ENCODE assay signal across 29 mouse cellular contexts in the genomic region with DNA sequence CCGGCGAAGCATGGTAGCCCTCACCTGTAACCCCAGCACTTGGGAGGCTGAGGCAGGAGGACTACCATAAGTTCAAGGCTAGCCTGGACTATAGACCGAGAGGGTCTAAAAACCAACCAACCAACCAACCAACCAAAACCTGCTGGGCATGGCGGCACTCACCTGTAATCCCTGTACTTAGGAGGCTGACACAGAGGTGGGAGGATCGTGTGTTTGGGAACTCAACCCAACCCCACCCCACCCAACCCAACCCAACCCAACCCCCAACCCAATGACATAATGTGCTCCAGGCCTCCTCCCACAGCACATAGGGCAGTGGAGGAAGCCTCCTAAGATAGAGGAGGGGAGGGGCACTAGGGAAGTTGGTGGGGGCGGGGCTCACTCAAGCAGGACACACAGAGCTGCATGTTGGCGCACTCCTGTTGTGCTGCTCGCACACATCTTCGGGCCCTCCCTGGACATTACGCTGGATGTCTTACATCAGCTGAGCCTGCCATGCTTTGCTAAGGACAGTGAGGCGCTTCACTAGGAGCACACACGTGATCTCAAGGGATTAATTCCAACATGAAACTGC. TPM values are rescaled to one million over a fixed set of nuclear protein-coding genes. Genes with fewer than 3 reads are reported as not detected.
A peak's percentile ranks its signal among the peaks of the same experiment; 100 is the strongest.
DNase-seq lines count a peak whose midpoint lies in the region; ATAC-seq and TF ChIP-seq lines count a peak whose summit lies in the region.
"Had no signal": no experiment of that assay in that cellular context is flagged by ENCODE, and none has a peak within 500 bp of the region (broad histone marks: within the 10 kb centered on the region; RNA-seq: fewer than 3 reads in every experiment).

No protein-coding gene starts in this region.

- peak; percentile 81 for DNase-seq in heart, adult 11 months
- no peak for DNase-seq in heart, postnatal 10 days
- peak; percentile 54 for DNase-seq in midbrain, embryonic 11.5 days (ENCODE audit: low spot score, missing footprints)
- DNase-seq in midbrain, postnatal 0 days (ENCODE audit: low spot score) = no peak
- peak; percentile 79 for DNase-seq in R1 (ENCODE audit: low read depth, low spot score)
- peak; percentile 49 for DNase-seq in stomach, postnatal 0 days (ENCODE audit: low spot score)
- DNase-seq: adrenal gland, postnatal 10 days; adrenal gland, postnatal 36 days; cerebellum, adult 18-20 months; cerebellum, adult 9-10 months; cerebellum, postnatal 14 days; forebrain, postnatal 0 days; gastrocnemius, adult 2 months; gastrocnemius, postnatal 14 days; heart, adult 18-20 months; heart, postnatal 14 days; heart, postnatal 4 days; kidney, adult 11 months had no signal

- H3K27me3 ChIP-seq in midbrain, embryonic 11.5 days (ENCODE audit: control insufficient read depth, insufficient read depth, low read length) = no peaks in the 10 kb centered on the region
- no peaks in the 10 kb centered on the region for H3K27me3 ChIP-seq in midbrain, postnatal 0 days (ENCODE audit: insufficient read depth, low read length)
- H3K27me3 ChIP-seq in stomach, postnatal 0 days (ENCODE audit: control insufficient read depth, insufficient read depth, low read length) = no peaks in the 10 kb centered on the region
- H3K27me3 ChIP-seq: embryonic facial prominence, embryonic 12.5 days; forebrain, embryonic 13.5 days; heart, embryonic 12.5 days; heart, embryonic 15.5 days; Patski had no signal

- H3K9ac ChIP-seq in midbrain, embryonic 11.5 days (ENCODE audit: low read length) = no peak overlapping the region
- H3K9ac ChIP-seq in midbrain, postnatal 0 days (replicated peaks; ENCODE audit: low read length, poor library complexity, severe bottlenecking) = no peak overlapping the region
- H3K9ac ChIP-seq in stomach, postnatal 0 days (ENCODE audit: low read length) = no peak overlapping the region
- H3K9ac ChIP-seq: embryonic facial prominence, embryonic 12.5 days; forebrain, embryonic 13.5 days; forebrain, postnatal 0 days; heart, embryonic 12.5 days; heart, embryonic 15.5 days; hindbrain, embryonic 14.5 days had no signal

- TF ChIP-seq CTCF in midbrain, postnatal 0 days (IDR thresholded peaks at IDR 0.05) = no peak
- TF ChIP-seq CTCF in stomach, postnatal 0 days (IDR thresholded peaks at IDR 0.05; ENCODE audit: low read depth) = no peak

- H3K4me1 ChIP-seq in midbrain, embryonic 11.5 days (ENCODE audit: control insufficient read depth, insufficient read depth, low read length) = no peaks in the 10 kb centered on the region
- H3K4me1 ChIP-seq in midbrain, postnatal 0 days (ENCODE audit: insufficient read depth, low read length) = no peaks in the 10 kb centered on the region
- H3K4me1 ChIP-seq in stomach, postnatal 0 days (replicated peaks; ENCODE audit: control insufficient read depth, insufficient read depth) = no peaks in the 10 kb centered on the region
- H3K4me1 ChIP-seq: embryonic facial prominence, embryonic 12.5 days; forebrain, embryonic 13.5 days; heart, embryonic 15.5 days had no signal

- TF ChIP-seq EP300 in stomach, postnatal 0 days (optimal IDR thresholded peaks at IDR 0.05) = no peak

- no peaks in the 10 kb centered on the region; the same call in 1 of the 2 replicates for H3K36me3 ChIP-seq in midbrain, embryonic 11.5 days (ENCODE audit: control insufficient read depth, insufficient read depth, low read length)
- peaks cover 22% of the 10 kb centered on the region for H3K36me3 ChIP-seq in midbrain, postnatal 0 days (ENCODE audit: insufficient read depth, low read length)
- peaks cover 11% of the 10 kb centered on the region; the same call in 1 of the 2 replicates for H3K36me3 ChIP-seq in stomach, postnatal 0 days (ENCODE audit: control insufficient read depth, insufficient read depth, low read length)

- H3K27ac ChIP-seq in midbrain, embryonic 11.5 days (ENCODE audit: low read depth, low read length) = no peak overlapping the region
- no peak overlapping the region for H3K27ac ChIP-seq in midbrain, postnatal 0 days (ENCODE audit: low read depth, low read length)
- no peak overlapping the region for H3K27ac ChIP-seq in stomach, postnatal 0 days (replicated peaks)
- H3K27ac ChIP-seq: embryonic facial prominence, embryonic 12.5 days; forebrain, embryonic 13.5 days; gastrocnemius, adult 2 months; heart, embryonic 15.5 days; hindbrain, embryonic 14.5 days; hindbrain, postnatal 0 days had no signal

- H3K9me3 ChIP-seq in midbrain, embryonic 11.5 days (ENCODE audit: control insufficient read depth, low read length) = no peaks in the 10 kb centered on the region
- no peaks in the 10 kb centered on the region for H3K9me3 ChIP-seq in midbrain, postnatal 0 days (ENCODE audit: low read length)
- H3K9me3 ChIP-seq in stomach, postnatal 0 days (ENCODE audit: control insufficient read depth, low read length) = no peaks in the 10 kb centered on the region
- H3K9me3 ChIP-seq: embryonic facial prominence, embryonic 12.5 days; forebrain, embryonic 13.5 days; heart, embryonic 12.5 days; heart, embryonic 15.5 days had no signal

- intact Hi-C loops in heart, postnatal 10 days (cut with DNase I) = loop anchor here (5.0 kb wide), 1 partner anchor 198 kb away; no protein-coding TSS in a partner anchor

- no peak for ATAC-seq in midbrain, embryonic 11.5 days (ENCODE audit: low FRiP score)
- no peak for ATAC-seq in midbrain, postnatal 0 days (ENCODE audit: low FRiP score)
- peak; percentile 77 for ATAC-seq in stomach, postnatal 0 days (ENCODE audit: low FRiP score, low TSS enrichment)
- ATAC-seq in activated CD4-positive, CD25-positive, alpha-beta regulatory T cell, adult 4 months = no peak
- ATAC-seq: CD4-positive, CD25-positive, alpha-beta regulatory T cell, adult 4 months; forebrain, embryonic 13.5 days; forebrain, postnatal 0 days; hindbrain, postnatal 0 days; inflammation-experienced regulatory T-cells, adult 6 months; Patski had no signal

- WGBS in midbrain, embryonic 11.5 days = 94% methylated on average over 12 of the region's 12 CpGs
- 95% methylated on average over 12 of the region's 12 CpGs for WGBS in midbrain, postnatal 0 days
- WGBS in stomach, postnatal 0 days = 92% methylated on average over 12 of the region's 12 CpGs

- no peak overlapping the region for H3K4me3 ChIP-seq in midbrain, embryonic 11.5 days (ENCODE audit: low read depth, low read length)
- no peak overlapping the region for H3K4me3 ChIP-seq in midbrain, postnatal 0 days (ENCODE audit: low read depth, low read length)
- H3K4me3 ChIP-seq in stomach, postnatal 0 days (ENCODE audit: low read depth, low read length) = no peak overlapping the region
- H3K4me3 ChIP-seq: embryonic facial prominence, embryonic 12.5 days; erythroblast, embryonic 14.5 days; forebrain, embryonic 13.5 days; gastrocnemius, adult 2 months; heart, embryonic 12.5 days; heart, embryonic 15.5 days had no signal

- no peak overlapping the region for H3K4me2 ChIP-seq in midbrain, embryonic 11.5 days
- no peak overlapping the region for H3K4me2 ChIP-seq in midbrain, postnatal 0 days (ENCODE audit: low read depth, low read length, poor library complexity, severe bottlenecking)
- H3K4me2 ChIP-seq in stomach, postnatal 0 days (replicated peaks; ENCODE audit: low read depth) = no peak overlapping the region
- H3K4me2 ChIP-seq: embryonic facial prominence, embryonic 12.5 days; forebrain, embryonic 13.5 days; heart, embryonic 12.5 days; heart, embryonic 15.5 days; hindbrain, embryonic 14.5 days had no signal

RNA-seq across cellular contexts. Expression of a gene that starts 44.9 kb away (rescaled TPM):
- 10 to 100 TPM; 19.6 to 24.6 TPM for total RNA-seq in heart, postnatal 10 days (2021)
- 10.2 and 10.8 TPM in 2 replicates for polyA plus RNA-seq in midbrain, embryonic 11.5 days (2014; fragmentation: Nextera tagmentation; extraction: Ambion mirVana)
- total RNA-seq in midbrain, postnatal 0 days (2014; rRNA removed) = 16.0 and 16.8 TPM in 2 replicates
- polyA plus RNA-seq in midbrain, postnatal 0 days (2015; fragmentation: Nextera tagmentation; extraction: Ambion mirVana) = 4.7 and 5.8 TPM in 2 replicates
- polyA plus RNA-seq in stomach, postnatal 0 days (2015; fragmentation: Nextera tagmentation; extraction: Ambion mirVana) = 6.5 and 6.6 TPM in 2 replicates
- polyA plus RNA-seq in activated CD4-positive, CD25-positive, alpha-beta regulatory T cell, adult 4 months (2017; shearing (Covaris generic)) = 10 to 100 TPM in 1 of 2 experiments, 1 to 10 TPM in 1; 10.0 to 11.8 TPM

Comparison
In these comparisons a context has a peak if more than half of its experiments do, and no peak if none do; other contexts are left out.
1. DNase-seq: peak in heart, adult 11 months (single experiment), midbrain, embryonic 11.5 days (single experiment), R1 (single experiment) and stomach, postnatal 0 days (single experiment); none in heart, postnatal 10 days (0 of 2) and midbrain, postnatal 0 days (single experiment).